Mouse (Mus musculus): ENCODE data around the gene Astn2.

Astn2 gene

GRCm38 (mm10) chr4:65832971-65833370 lies 571.4 kb downstream of the Astn2 start:
- no peak for DNase-seq

GRCm38 (mm10) chr4:65831872-65832271 lies 572.5 kb downstream of the Astn2 start:
- no peak for DNase-seq

GRCm38 (mm10) chr4:65830495-65830894 lies 573.9 kb downstream of the Astn2 start:
- DNase-seq = no peak

- no peak for DNase-seq
Observed at GRCm38 (mm10) chr4:65821070-65821469, 583.3 kb downstream of the Astn2 start.

GRCm38 (mm10) chr4:65820236-65820635 lies 584.2 kb downstream of the Astn2 start:
- DNase-seq = no peak

- DNase-seq = no peak
Observed at GRCm38 (mm10) chr4:65819835-65820234, 584.6 kb downstream of the Astn2 start.

GRCm38 (mm10) chr4:65814176-65814535 lies 590.3 kb downstream of the Astn2 start:
- no peak for DNase-seq

GRCm38 (mm10) chr4:65813500-65814175 lies 590.8 kb downstream of the Astn2 start:
- DNase-seq = no peak

- DNase-seq = no peak
Observed at GRCm38 (mm10) chr4:65807341-65807740, 597.1 kb downstream of the Astn2 start.

- no peak for DNase-seq
Observed at GRCm38 (mm10) chr4:65801204-65801603, 603.2 kb downstream of the Astn2 start.

GRCm38 (mm10) chr4:65791051-65791450 lies 613.4 kb downstream of the Astn2 start:
- DNase-seq = peak; percentile 20

- DNase-seq = no peak
Observed at GRCm38 (mm10) chr4:65773368-65774010, 630.9 kb downstream of the Astn2 start.

- DNase-seq = no peak
Observed at GRCm38 (mm10) chr4:65770952-65771351, 633.5 kb downstream of the Astn2 start.

- DNase-seq = no peak
Observed at GRCm38 (mm10) chr4:65767919-65768318, 636.5 kb downstream of the Astn2 start.

GRCm38 (mm10) chr4:65767431-65767830 lies 637.0 kb downstream of the Astn2 start:
- DNase-seq = no peak

GRCm38 (mm10) chr4:65765312-65765711 lies 639.1 kb downstream of the Astn2 start:
- DNase-seq = no peak

- DNase-seq = no peak
Observed at GRCm38 (mm10) chr4:65764275-65764674, 640.1 kb downstream of the Astn2 start.

- DNase-seq = no peak
Observed at GRCm38 (mm10) chr4:65763823-65764222, 640.6 kb downstream of the Astn2 start.

GRCm38 (mm10) chr4:65762116-65762515 lies 642.3 kb downstream of the Astn2 start:
- no peak for DNase-seq

- DNase-seq = no peak
Observed at GRCm38 (mm10) chr4:65761658-65762057, 642.8 kb downstream of the Astn2 start.

GRCm38 (mm10) chr4:65758875-65759201 lies 645.6 kb downstream of the Astn2 start:
- no peak for DNase-seq

GRCm38 (mm10) chr4:65758174-65758874 lies 646.1 kb downstream of the Astn2 start:
- no peak for DNase-seq

- DNase-seq = no peak
Observed at GRCm38 (mm10) chr4:65752941-65753340, 651.5 kb downstream of the Astn2 start.

- DNase-seq = no peak
Observed at GRCm38 (mm10) chr4:65744788-65745187, 659.6 kb downstream of the Astn2 start.
